Mouse (Mus musculus) liver, adult 2 months (tissue): Measurements from ENCODE around the gene Adcy10. TPM values are rescaled to one million over a fixed set of nuclear protein-coding genes. Genes with fewer than 3 reads are reported as not detected.

Experiments used
- DNase-seq: peaks from one replicate; pipeline ENCODE4 v3.0.0-alpha.2; 2011; ENCODE audit warnings: low read depth, low spot score; ENCODE audit errors: extremely low read depth
- H3K27ac ChIP-seq: fragments of 200-500 bp; replicated peaks from 2 replicates; pipeline ENCODE4 v1.5.1; 2012; ENCODE audit warnings: low read depth, mild to moderate bottlenecking, control low read depth, inconsistent platforms, low read length; ENCODE audit not compliant: insufficient read depth
- H3K27me3 ChIP-seq: fragments of 200-500 bp; 2 replicates; pipeline ENCODE4 v1.6.1; 2012; ENCODE audit warnings: mild to moderate bottlenecking, moderate library complexity, low read length, inconsistent platforms; ENCODE audit not compliant: control insufficient read depth, insufficient read depth
- H3K36me3 ChIP-seq: fragments of 200-500 bp; 2 replicates; pipeline ENCODE4 v1.6.1; 2012; ENCODE audit warnings: low read length, inconsistent platforms; ENCODE audit not compliant: control insufficient read depth, insufficient read depth
- H3K4me1 ChIP-seq: fragments of 200-500 bp; 2 replicates; pipeline ENCODE4 v1.6.1; 2011; ENCODE audit warnings: low read length; ENCODE audit not compliant: control insufficient read depth, insufficient read depth
- H3K4me3 ChIP-seq: fragments of 200-500 bp; 2 replicates; pipeline ENCODE4 v1.5.1; 2011; ENCODE audit warnings: low read depth, mild to moderate bottlenecking, control low read depth, low read length, moderate library complexity; ENCODE audit not compliant: insufficient read depth
- H3K79me2 ChIP-seq: fragments of 200-500 bp; 2 replicates; pipeline ENCODE4 v1.6.1; 2012; ENCODE audit warnings: inconsistent platforms, mild to moderate bottlenecking, low read length, moderate library complexity; ENCODE audit not compliant: control insufficient read depth, insufficient read depth
- H3K9ac ChIP-seq: fragments of 200-500 bp; 2 replicates; pipeline ENCODE4 v1.6.1; 2012; ENCODE audit warnings: low read depth, mild to moderate bottlenecking, control low read depth, inconsistent platforms, low read length
- CTCF ChIP-seq: fragments of 200-500 bp; IDR thresholded peaks from 2 replicates; pipeline ENCODE4 v1.5.1; 2011; ENCODE audit warnings: low read depth, low read length, control low read depth
- POLR2A ChIP-seq: fragments of 200-500 bp; IDR thresholded peaks from 2 replicates; pipeline ENCODE4 v1.6.1; 2011; ENCODE audit warnings: low read length, control low read depth; ENCODE audit not compliant: insufficient read depth; ENCODE audit errors: extremely low read depth
- WGBS: fragments of 180-500 bp; shearing (Covaris S2); methylation state at CpG from one replicate; pipeline ENCODE4 v1.1.7; 2018; 5-methylcytosine and 5-hydroxymethylcytosine counted together
- polyA plus RNA-seq: library from polyadenylated mRNA; depleted of rRNA; stranded (reverse); fragments of >200 nt; gene quantifications from 2 replicates; pipeline ENCODE4 v1.2.3, GENCODE M21; 2012
- total RNA-seq: library from RNA; depleted of rRNA; stranded (reverse); fragments of >200 nt; gene quantifications from 2 replicates; pipeline ENCODE4 v1.2.3, GENCODE M21; 2014

Adcy10 gene
- total and polyA plus RNA-seq, 2 experiments: 0.18 TPM; not detected in 1

DNA sequence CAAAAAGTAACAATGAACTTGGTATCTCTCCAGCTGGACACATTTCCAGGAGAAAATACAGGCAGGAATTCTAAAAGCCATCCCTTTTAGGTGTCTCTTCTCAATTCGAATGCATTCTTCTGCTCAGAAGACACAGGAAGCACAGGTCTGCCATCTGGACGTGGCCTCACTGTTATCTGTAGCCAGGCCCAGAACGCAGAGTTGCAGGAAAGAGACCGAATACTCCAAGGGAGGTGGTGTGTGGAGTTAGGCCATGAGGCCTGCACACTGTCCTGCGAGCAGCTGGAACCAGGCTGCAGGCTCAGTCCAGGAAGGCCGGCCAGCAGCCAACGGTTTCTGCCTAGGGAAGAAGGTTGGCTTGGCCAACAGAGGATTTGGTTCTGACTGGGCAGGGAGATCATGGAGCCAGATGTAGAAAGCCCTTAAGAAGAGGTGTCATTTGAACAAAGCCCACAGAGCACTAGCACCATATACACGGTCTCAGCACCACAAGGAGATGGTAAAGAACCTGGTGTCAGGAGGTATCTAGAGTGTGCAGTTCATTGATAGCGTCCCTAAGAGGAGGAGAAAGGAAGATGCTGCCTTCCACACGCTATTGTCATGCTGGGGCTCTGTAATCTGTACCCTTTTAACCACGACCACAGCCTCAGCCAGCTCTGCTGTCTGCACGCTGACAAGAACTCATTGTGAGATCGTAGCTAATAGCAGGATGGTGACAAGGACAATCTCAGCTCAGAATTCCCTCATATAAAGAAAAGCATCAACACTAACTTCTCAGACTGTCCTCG is 107.5 kb downstream of the Adcy10 start:
- Histone ChIP-seq H3K27me3 (no peaks in the 10 kb centered on the region), H3K36me3 (no peaks in the 10 kb centered on the region), H3K79me2 (no peaks in the 10 kb centered on the region), H3K4me3 (no peak overlapping the region), H3K9ac (no peak overlapping the region), H3K4me1 (peaks cover 5% of the 10 kb centered on the region), H3K27ac (no peak overlapping the region)
- WGBS: 82% methylated on average over 14 of the region's 14 CpGs
- TF ChIP-seq CTCF: no peak
- TF ChIP-seq POLR2A: no peak
- DNase-seq: no peak

DNA sequence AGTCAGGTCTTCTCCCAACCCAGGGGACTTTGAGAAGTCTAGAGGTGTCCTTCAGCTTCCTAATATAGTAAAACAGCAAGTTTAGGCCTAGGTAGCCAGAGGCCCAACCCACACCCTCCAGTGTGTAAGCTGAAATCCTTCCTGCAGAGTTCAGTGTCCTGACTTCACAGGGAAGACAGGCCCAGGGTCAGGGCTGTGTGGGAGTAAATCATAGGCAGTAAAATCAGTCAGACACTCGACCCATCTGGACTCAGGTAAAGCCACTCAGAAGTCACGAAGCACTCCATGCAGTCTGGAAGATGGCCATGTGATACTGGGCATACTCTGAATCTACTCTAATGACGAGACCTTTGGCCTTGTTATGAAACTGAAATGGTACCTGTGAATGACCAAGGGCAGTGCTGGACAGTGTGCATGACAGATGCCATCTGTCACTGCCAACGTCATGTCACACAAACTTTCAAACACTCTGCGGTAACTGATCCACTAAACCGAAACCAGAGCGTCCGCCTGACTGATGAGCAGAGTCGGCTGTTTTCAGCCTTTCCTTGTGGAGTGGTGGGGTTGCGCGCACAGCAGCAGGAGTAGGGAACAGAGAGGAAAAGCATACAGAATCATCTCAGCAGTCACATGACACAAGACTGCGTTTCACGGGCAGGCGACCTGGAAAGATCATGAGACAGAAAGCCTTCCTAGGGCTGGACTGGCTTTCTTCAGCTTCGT is 109.9 kb downstream of the Adcy10 start:
- Histone ChIP-seq H3K36me3 (no peaks in the 10 kb centered on the region), H3K9ac (peak overlapping the region; percentile 48), H3K79me2 (no peaks in the 10 kb centered on the region), H3K27me3 (no peaks in the 10 kb centered on the region), H3K27ac (peak overlapping the region; percentile 53), H3K4me3 (peak overlapping the region; percentile 7; the same call in 1 of the 2 replicates), H3K4me1 (peaks cover 5% of the 10 kb centered on the region)
- DNase-seq: peak; percentile 99
- TF ChIP-seq CTCF: no peak
- TF ChIP-seq POLR2A: no peak
- 32% methylated on average over 15 of the region's 15 CpGs for WGBS

DNA sequence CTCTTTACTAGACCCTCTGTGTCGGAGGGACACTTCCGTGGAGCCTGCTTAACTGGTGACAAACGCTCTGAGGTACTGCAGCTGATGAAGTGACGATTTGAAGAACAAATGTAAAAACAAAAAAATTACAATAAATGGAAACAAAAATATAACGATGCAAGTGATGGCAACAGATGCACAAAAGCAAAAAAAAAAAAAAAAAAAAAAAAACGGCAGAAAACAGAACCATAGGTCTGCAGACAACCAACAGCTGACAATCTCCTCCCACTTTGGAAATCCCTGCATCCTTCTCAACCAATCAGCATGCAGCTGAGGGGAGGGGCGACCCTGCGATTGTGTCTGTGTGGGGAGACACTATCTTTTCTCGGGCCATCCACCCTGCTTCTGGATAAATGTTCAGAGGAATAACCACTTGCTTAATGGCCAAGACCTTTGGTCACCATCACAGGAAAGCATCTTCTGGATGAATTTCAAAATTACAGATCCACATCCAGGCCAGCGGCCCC is 116.8 kb downstream of the Adcy10 start:
- H3K9ac ChIP-seq: no peak overlapping the region
- no peaks in the 10 kb centered on the region for H3K79me2 ChIP-seq
- 80% methylated on average over 10 of the region's 10 CpGs for WGBS
- H3K4me3 ChIP-seq: no peak overlapping the region
- H3K4me1 ChIP-seq: no peaks in the 10 kb centered on the region
- peaks cover 4% of the 10 kb centered on the region for H3K36me3 ChIP-seq
- no peaks in the 10 kb centered on the region for H3K27me3 ChIP-seq
- H3K27ac ChIP-seq: no peak overlapping the region
- no peak for DNase-seq
- TF ChIP-seq CTCF (no peak), POLR2A (no peak)

DNA sequence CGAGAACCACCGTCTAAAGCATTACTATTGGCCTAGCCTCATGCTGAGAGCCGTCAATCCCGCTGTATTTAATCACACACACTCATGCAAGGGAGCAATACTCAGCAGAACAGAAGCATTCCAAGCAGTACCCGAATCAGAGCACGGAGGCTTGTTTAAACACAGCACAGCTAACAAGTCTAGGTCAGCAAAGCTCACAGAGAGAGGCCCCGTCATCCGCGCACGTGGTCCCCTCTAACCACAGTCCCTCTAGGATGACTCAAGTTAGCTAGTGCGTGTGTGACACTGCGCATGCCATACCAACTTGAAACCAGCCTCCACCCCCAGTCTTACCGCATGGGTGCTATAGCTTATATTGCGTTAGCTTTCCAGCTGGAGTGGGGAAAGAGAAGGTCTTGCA is 118.2 kb downstream of the Adcy10 start:
- Histone ChIP-seq H3K4me1 (no peaks in the 10 kb centered on the region), H3K36me3 (peaks cover 4% of the 10 kb centered on the region), H3K9ac (no peak overlapping the region), H3K79me2 (no peaks in the 10 kb centered on the region), H3K27ac (no peak overlapping the region), H3K27me3 (no peaks in the 10 kb centered on the region), H3K4me3 (no peak overlapping the region)
- 90% methylated on average over 14 of the region's 14 CpGs for WGBS
- DNase-seq: no peak
- TF ChIP-seq CTCF: no peak

DNA sequence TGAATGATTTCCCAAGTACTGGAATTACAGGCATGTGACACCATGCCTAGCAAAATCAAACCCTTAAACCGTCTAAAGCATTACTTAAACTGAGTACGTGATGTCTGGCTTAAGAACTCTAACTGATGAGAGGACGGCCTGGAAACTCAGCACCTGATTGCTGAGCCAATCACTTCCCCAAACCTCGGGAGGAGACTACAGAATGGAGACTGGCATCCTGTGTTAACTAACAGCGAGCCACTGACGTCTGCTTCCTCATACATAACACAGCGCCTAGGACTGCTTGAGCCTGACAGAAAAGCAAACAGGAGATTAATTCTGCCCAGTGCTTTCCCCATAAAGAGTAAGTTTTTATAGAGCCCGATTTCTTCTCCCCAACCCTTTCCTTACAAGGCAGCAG is 119.2 kb downstream of the Adcy10 start:
- 88% methylated on average over 8 of the region's 8 CpGs for WGBS
- Histone ChIP-seq H3K4me1 (no peaks in the 10 kb centered on the region), H3K4me3 (no peak overlapping the region), H3K79me2 (no peaks in the 10 kb centered on the region), H3K9ac (no peak overlapping the region), H3K27me3 (no peaks in the 10 kb centered on the region), H3K36me3 (peaks cover 4% of the 10 kb centered on the region), H3K27ac (no peak overlapping the region)
- no peak for DNase-seq
- no peak for TF ChIP-seq CTCF
- TF ChIP-seq POLR2A: no peak

DNA sequence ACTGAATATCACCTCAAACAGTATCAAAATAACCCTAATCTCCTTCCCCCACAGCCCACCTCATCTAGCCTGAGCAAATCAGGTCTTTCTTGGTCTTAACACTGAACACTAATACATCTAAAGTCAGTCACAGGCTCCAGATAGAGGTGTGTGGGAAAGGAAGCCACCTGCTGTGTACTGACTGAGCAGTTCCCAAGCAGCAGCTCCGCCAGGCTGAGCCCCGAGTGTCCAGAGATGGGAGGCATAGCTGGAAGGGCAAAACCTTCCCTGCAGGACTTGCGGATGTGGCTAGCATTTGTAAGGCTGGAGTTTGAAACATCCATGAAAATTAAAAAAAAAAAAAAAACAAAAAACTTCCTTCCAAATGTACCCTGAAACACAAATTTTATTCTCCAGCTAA is 120.1 kb downstream of the Adcy10 start:
- Histone ChIP-seq H3K4me3 (no peak overlapping the region), H3K36me3 (peaks cover 4% of the 10 kb centered on the region), H3K9ac (no peak overlapping the region), H3K27ac (no peak overlapping the region), H3K27me3 (no peaks in the 10 kb centered on the region), H3K79me2 (no peaks in the 10 kb centered on the region), H3K4me1 (no peaks in the 10 kb centered on the region)
- 93% methylated on average over 3 of the region's 3 CpGs for WGBS
- no peak for DNase-seq
- TF ChIP-seq CTCF (no peak), POLR2A (no peak)
